Mouse (Mus musculus) MEL-GATA-1-ER (cell line): ENCODE measurements around the gene Fam71b.

Experiments used
- DNase-seq: peaks from one replicate; pipeline ENCODE4 v3.0.0-alpha.2; 2012; ENCODE audit warnings: low read depth; ENCODE audit errors: extremely low read depth

Gene Fam71b

GRCm38 (mm10) chr11:46382466-46382865 is 13.9 kb upstream of the Fam71b start:
- DNase-seq = no peak

DNA sequence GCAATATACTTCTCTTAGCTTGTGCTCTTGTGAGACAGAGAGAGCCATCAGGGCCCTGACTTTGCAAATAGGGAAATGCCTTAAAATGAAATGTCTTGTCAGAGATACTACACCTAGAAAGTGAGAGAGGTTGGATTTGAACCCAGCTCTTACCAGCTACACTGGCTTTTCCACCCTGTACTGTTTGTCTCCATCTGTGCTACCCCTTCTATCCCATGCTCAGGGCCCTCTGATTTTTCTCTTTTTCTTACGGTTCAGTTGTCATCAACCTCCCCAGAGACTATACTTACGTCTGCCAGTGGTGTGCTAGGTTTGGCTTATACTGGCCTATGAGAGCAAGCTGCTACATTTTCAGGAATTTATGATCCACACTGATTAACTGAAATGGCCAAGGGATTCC is 11.4 kb upstream of the Fam71b start:
- DNase-seq = no peak

DNA sequence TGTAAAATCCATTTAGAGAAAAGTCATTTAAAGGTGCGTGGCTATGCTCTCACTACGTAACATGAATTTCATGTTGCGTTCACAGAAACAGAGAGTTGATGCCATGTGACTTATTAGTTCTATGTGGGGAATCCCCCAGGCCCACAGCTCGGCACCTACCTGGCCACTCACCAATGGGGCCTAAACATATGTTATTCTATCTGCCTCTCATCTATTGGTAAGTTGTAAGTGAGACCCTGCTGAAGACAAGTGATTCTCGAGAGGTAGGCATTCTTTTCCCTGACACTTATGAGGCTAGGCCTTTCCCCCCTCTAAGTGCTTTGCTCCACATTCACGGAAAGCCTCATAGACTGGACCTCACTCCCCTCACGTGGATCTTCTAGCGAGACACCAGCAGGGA is 9.8 kb upstream of the Fam71b start:
- no peak for DNase-seq

GRCm38 (mm10) chr11:46387061-46387460 is 9.3 kb upstream of the Fam71b start:
- no peak for DNase-seq

GRCm38 (mm10) chr11:46388438-46388837 is 7.9 kb upstream of the Fam71b start:
- DNase-seq = no peak

DNA sequence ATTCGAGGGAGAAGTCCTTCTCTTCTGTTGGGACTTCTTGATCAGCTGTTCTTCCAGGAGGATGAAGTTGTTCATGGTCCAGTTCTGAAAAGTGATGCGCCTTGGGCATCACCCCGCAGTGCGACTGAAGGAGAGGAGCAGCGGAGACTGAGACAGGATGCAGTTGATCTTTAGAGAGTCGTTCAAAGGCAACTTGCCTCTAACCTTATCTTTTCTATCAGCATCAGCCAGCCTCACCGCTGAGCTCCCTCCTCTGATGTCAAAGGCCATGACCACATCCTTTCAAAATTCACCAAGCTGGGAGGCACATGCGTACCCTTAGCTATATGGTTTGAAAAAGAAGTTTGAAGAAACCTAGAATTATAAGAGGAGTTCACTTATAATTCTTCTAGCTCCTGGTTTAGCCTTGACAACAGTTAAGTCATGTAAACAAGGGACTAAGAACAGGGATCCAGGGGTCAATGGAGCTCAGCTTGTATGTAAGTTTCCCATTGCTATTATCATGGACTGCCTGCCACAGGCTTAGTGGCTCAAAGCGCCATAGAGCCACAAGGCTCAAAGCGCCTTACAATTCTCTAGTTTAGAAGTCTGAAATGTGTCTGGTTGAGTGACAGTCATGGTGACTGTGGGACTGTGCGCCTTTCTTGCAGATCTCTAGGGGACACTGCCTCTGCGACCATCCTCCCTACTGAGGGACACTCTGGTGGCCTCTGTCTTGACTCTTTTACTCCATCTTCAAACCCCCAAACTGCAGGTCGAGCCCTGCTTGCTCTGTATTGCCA is 6.8 kb upstream of the Fam71b start, which contains the start of gene Itk:
Gene Itk (minus strand): TSS at position 180 of the 782 bp plus-strand sequence.
- DNase-seq = no peak

GRCm38 (mm10) chr11:46390621-46391020 is 5.7 kb upstream of the Fam71b start:
- DNase-seq = no peak

DNA sequence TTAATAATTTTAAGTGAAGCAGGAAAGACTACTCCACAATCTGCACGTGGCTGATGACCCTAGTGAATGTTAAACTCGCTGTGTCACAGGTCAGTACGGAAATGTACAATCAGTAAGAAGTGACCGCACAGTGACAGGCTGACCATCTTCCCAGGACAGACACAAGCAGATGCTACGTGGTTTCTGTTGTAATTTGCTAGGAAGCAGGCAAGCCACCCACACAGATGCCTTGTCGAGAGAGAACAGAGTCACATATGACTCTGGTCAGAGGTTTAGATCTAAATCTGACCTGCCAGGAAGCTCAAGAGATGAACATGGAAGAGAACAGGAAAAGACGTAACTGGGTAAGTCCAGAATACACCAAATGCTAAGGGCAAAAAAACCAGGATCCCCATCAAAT is 3.5 kb upstream of the Fam71b start:
- no peak for DNase-seq

DNA sequence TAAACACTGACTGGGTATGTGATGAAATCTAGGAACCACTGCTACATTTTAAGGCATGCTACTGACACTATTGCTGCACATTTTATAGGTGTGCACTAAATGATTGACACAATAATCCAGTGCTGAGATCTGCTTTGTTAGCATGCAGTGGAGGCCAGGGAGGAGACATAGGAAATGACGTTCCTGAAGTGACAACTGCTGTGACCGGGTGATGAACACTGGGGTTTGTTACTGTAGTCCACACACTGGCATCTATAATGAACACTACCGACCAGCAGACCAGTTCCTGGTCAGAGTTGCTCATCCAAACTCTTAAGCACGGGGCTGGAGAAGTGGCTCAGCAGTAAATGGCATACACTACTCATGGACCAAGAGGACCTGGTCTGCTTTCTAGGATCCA is 2.9 kb upstream of the Fam71b start:
- no peak for DNase-seq

DNA sequence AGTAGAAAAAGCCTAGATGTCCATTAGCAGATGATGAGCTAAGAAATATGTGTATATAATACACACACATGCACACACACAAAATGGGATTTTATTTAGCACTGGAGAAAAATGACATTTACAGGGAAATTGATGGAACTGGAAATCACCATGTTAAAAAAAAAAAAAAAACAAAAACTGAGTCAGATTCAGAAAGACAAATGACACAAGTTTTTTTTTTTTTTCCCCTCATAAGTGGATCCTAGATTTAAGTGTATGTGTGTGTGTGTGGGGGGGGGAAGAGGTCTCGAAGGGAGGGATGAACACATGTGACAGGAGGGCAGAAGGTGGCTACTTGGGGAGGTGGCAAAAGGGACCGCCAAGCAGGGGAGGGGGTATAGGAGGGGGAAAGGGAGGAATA is 1.3 kb upstream of the Fam71b start:
- no peak for DNase-seq

GRCm38 (mm10) chr11:46395698-46396097 is 661 bp upstream of the Fam71b start:
- DNase-seq = no peak

DNA sequence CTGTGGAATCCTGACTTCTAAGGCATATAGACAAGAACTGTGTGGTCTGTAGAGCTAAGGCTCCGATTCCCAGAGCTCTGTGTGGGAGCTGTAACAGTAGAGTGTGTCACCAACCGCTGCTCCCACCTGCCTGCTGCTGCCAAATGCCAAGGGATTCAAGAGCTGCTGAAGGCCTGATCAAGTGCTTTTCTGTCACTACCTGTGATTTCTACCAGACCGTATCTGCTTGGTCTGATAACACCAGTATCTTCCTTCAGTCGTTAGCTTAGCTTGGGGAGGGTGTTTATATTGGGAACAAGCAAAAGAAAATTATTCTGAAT is 461 bp downstream of the Fam71b start:
- no peak for DNase-seq

GRCm38 (mm10) chr11:46397900-46398299 is 1.5 kb downstream of the Fam71b start:
- no peak for DNase-seq

GRCm38 (mm10) chr11:46398473-46398872 is 2.1 kb downstream of the Fam71b start:
- no peak for DNase-seq

GRCm38 (mm10) chr11:46398933-46399383 is 2.6 kb downstream of the Fam71b start:
- DNase-seq = no peak

GRCm38 (mm10) chr11:46401555-46401954 is 5.2 kb downstream of the Fam71b start:
- no peak for DNase-seq

- no peak for DNase-seq
These were observed 8.6 kb downstream of the Fam71b start for GRCm38 (mm10) chr11:46404986-46405385.

DNA sequence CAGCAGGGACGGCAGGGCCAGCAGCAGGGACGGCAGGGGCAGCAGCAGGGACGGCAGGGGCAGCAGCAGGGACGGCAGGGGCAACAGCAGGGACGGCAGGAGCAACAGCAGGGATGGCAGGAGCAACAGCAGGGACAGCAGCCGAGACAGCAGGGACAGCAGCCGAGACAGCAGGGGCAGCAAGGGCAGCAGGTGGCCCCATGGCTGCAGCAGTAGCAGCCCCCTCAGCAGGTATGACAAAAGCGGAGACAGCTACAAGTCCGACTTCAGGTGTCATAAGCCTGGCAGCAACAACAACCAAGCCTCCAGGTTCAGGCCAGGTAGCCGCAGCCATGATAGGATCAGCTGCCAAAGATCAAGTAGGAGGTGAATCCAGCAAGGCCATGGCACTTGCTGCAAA is 10.4 kb downstream of the Fam71b start:
- DNase-seq = no peak

DNA sequence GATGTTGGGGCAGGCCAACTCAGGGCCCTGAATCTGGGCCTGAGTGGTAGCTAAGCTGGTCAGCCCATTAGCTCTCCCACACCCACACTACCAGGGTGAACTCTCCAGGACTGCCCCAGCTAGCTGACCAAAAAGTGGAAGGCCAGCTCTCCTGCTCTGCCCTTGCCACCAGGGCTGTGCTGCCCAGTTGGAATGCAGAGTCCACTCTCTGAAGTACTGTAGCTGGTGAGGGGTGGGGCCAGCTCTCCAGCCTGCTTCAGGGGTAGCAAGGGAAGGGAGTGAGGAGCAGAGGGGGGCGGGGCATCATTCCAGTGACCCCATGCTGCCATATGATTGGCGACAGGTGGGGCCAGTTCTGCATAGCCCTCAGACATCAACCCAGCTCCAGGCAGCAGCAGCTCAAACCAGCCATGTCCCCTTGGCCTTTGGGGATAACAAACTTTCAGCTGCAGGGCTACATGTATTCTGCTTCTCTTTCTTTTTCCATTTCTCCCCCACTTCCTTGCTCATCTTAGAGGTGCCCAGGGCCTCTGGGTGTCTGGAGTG is 13.7 kb downstream of the Fam71b start:
- no peak for DNase-seq

GRCm38 (mm10) chr11:46418438-46418837 is 22.1 kb downstream of the Fam71b start:
- no peak for DNase-seq

GRCm38 (mm10) chr11:46418860-46419259 is 22.5 kb downstream of the Fam71b start:
- no peak for DNase-seq

GRCm38 (mm10) chr11:46421086-46421888 is 24.9 kb downstream of the Fam71b start:
- DNase-seq = no peak
